Mouse (Mus musculus): ENCODE measurements around the gene Srebf2.

DNA sequence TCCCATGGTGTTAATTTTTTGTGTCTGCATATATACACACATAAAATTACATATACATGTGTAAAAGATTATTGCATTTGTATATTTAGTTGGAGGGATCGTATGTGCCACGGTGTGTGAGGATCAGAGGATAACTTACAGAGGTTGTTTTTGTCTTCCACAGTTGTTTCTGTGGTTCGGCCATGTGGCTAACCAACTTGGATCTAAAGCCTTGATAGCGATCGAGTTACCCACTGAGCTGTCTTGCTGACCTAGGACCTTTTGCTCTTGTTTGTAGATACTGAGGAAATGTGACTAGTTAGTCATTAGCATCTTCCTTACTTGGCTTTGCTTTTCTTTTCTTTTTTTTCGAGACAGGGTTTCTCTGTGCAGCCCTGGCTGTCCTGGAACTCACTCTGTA lies 9.3 kb downstream of the Srebf2 start:
- TF ChIP-seq POLR2A (IDR thresholded peaks at IDR 0.05; ENCODE audit: insufficient read length, low read depth) (no peak), MYOG (IDR thresholded peaks at IDR 0.05; ENCODE audit: control insufficient read depth in 1 of 3, insufficient read depth in 1 of 3, insufficient read length in 2 of 3, low read depth in 2 of 3) (peak in 2 of 3 experiments; percentile 49 to 79), MYOD1 (IDR thresholded peaks at IDR 0.05; ENCODE audit: control insufficient read depth in 1 of 3, insufficient read length in 2 of 3, low read depth in 2 of 3) (peak in 2 of 3 experiments; percentile 34 to 64)
